Mouse (Mus musculus): ENCODE data around the gene Rgs17.

DNA sequence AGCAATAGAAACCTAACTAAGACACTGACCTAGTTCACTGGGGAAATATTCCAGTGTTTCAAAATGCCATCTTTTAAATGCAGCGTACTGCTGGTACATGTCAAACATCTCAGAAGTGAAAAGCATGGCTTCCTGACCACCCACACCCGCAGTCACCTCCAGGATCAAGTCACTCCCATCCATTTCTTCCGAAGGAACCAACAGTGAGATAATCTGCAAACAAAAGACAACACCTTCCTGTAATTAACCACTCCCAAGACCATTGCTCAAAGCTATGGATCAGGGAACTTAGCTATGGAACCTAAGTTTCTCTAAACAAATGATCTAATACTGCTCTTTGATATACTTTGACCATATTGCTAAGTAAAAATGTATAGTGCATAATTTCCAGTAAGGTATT, 103.4 kb downstream of the Rgs17 start:
- TF ChIP-seq CTCF (IDR thresholded peaks at IDR 0.05; ENCODE audit: low read depth, low read length) (no peak), POLR2A (IDR thresholded peaks at IDR 0.05; ENCODE audit: borderline replicate concordance, low read depth, low read length) (no peak)
